Mouse (Mus musculus): Measurements from ENCODE around the gene Mroh2a.

DNA sequence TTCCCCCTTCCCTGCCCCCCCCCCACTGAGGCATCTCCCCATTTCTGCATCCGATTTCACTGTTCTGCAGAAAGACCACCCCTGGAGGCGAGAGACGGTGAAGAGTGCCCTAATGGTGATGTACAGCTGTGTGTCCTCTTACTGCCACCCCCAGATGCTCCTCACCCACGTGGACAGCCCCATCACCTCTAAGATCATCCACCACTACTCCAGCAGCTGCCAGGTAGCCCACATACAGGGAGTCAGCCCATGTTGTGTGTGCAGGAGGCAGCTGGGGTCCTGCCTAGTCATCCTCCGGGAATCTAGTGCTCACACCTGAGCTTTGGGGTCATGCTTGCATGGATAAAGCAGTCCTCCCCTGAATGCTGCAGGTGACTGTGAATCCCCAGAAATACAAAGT, 17.1 kb downstream of the Mroh2a start:
- TF ChIP-seq POLR2A (IDR thresholded peaks at IDR 0.05; ENCODE audit: low read depth, low read length) (no peak), CTCF (IDR thresholded peaks at IDR 0.05; ENCODE audit: extremely low read depth, insufficient read depth, insufficient read length, insufficient replicate concordance) (no peak)
